Mouse (Mus musculus) thymus, postnatal 10 days (tissue): ENCODE measurements around the gene Mrps7.
"Not testable (repeated sequence)": the region's sequence is repeated elsewhere in the genome, so short reads cannot be mapped to it uniquely, and the experiment has no call there.

Experiments
- DNase-seq, 2 experiments: peaks; one replicate each; pipeline ENCODE4 v3.0.0; 2021; ENCODE audit warnings: low spot score in 2 of 2

Gene Mrps7

GRCm38 (mm10) chr11:115628465-115629101 lies 24.9 kb downstream of the Mrps7 start:
- no peak for DNase-seq

GRCm38 (mm10) chr11:115629734-115630531 lies 26.2 kb downstream of the Mrps7 start:
- DNase-seq: no peak

GRCm38 (mm10) chr11:115630532-115631504 lies 27.1 kb downstream of the Mrps7 start:
- no peak for DNase-seq

GRCm38 (mm10) chr11:115631505-115631890 lies 27.8 kb downstream of the Mrps7 start:
- DNase-seq: no peak

GRCm38 (mm10) chr11:115632247-115632646 lies 28.5 kb downstream of the Mrps7 start:
- DNase-seq: no peak

- no peak for DNase-seq
These were observed 29.1 kb downstream of the Mrps7 start for GRCm38 (mm10) chr11:115632862-115633261.

- no peak for DNase-seq
These were observed 30.4 kb downstream of the Mrps7 start for GRCm38 (mm10) chr11:115634109-115634508.

- DNase-seq: no peak
These were observed 31.3 kb downstream of the Mrps7 start for GRCm38 (mm10) chr11:115635041-115635440.

GRCm38 (mm10) chr11:115635484-115635883 lies 31.8 kb downstream of the Mrps7 start:
- no peak for DNase-seq

- no peak for DNase-seq
These were observed 33.2 kb downstream of the Mrps7 start for GRCm38 (mm10) chr11:115636960-115637359.

GRCm38 (mm10) chr11:115638498-115639409 lies 35.0 kb downstream of the Mrps7 start:
- DNase-seq: no peak

- no peak for DNase-seq
These were observed 35.8 kb downstream of the Mrps7 start for GRCm38 (mm10) chr11:115639540-115639939.

GRCm38 (mm10) chr11:115640311-115640828 lies 36.6 kb downstream of the Mrps7 start:
- DNase-seq: no peak

GRCm38 (mm10) chr11:115640978-115641663 lies 37.4 kb downstream of the Mrps7 start:
- DNase-seq: peak; percentile 62 to 69

GRCm38 (mm10) chr11:115641664-115642036 lies 37.9 kb downstream of the Mrps7 start:
- no peak for DNase-seq

- DNase-seq: no peak
These were observed 39.0 kb downstream of the Mrps7 start for GRCm38 (mm10) chr11:115642705-115643104.

- peak; percentile 79 to 88 for DNase-seq
These were observed 39.5 kb downstream of the Mrps7 start for GRCm38 (mm10) chr11:115643265-115643664.

- no peak for DNase-seq
These were observed 40.6 kb downstream of the Mrps7 start for GRCm38 (mm10) chr11:115644308-115644707.

- not testable (repeated sequence) for DNase-seq
These were observed 41.8 kb downstream of the Mrps7 start for GRCm38 (mm10) chr11:115645498-115645897.

- DNase-seq: no peak
These were observed 42.7 kb downstream of the Mrps7 start for GRCm38 (mm10) chr11:115646439-115646838.
